Mouse (Mus musculus) hindbrain, embryonic 16.5 days (tissue): ENCODE results near the gene Dexi. TPM values are rescaled to one million over a fixed set of nuclear protein-coding genes. Genes with fewer than 3 reads are reported as not detected.

Experiments used
- ATAC-seq: fragments of 200-750 bp; cut with Nextera tagmentation; 2 replicates; pipeline ENCODE4 v1.8.0; 2017; ENCODE audit warnings: moderate TSS enrichment, moderate library complexity
- H3K27ac ChIP-seq: fragments of 300-500 bp; sonication (generic); 2 replicates; pipeline ENCODE4 v1.5.1; 2014; ENCODE audit warnings: low read depth, mild to moderate bottlenecking, control low read depth, low read length, moderate library complexity
- H3K27me3 ChIP-seq: fragments of 300-500 bp; sonication (generic); replicated peaks from 2 replicates; pipeline ENCODE4 v1.6.1; 2014; ENCODE audit warnings: low read length; ENCODE audit not compliant: control insufficient read depth, insufficient read depth
- H3K36me3 ChIP-seq: fragments of 300-500 bp; sonication (generic); 2 replicates; pipeline ENCODE4 v1.6.1; 2014; ENCODE audit warnings: mild to moderate bottlenecking, low read length, moderate library complexity, mixed read lengths; ENCODE audit not compliant: control insufficient read depth, insufficient read depth
- H3K4me1 ChIP-seq: fragments of 300-500 bp; sonication (generic); 2 replicates; pipeline ENCODE4 v1.6.1; 2014; ENCODE audit warnings: low read depth, low read length; ENCODE audit not compliant: control insufficient read depth, insufficient read depth
- H3K4me2 ChIP-seq: fragments of 300-500 bp; sonication (generic); 2 replicates; pipeline ENCODE4 v1.6.1; 2014; ENCODE audit warnings: mild to moderate bottlenecking, low read length, control low read depth, moderate library complexity
- H3K4me3 ChIP-seq: fragments of 300-500 bp; sonication (generic); 2 replicates; pipeline ENCODE4 v1.5.1; 2014; ENCODE audit warnings: mild to moderate bottlenecking, low read length, control low read depth, moderate library complexity
- H3K9ac ChIP-seq: fragments of 300-500 bp; sonication (generic); 2 replicates; pipeline ENCODE4 v1.6.1; 2014; ENCODE audit warnings: low read depth, mild to moderate bottlenecking, control low read depth, low read length, moderate library complexity
- H3K9me3 ChIP-seq: fragments of 300-500 bp; sonication (generic); 2 replicates; pipeline ENCODE4 v1.6.1; 2014; ENCODE audit warnings: mild to moderate bottlenecking, low read length, moderate library complexity; ENCODE audit not compliant: control insufficient read depth
- WGBS: fragments of 180-500 bp; shearing (Covaris S2); extraction: QIAGEN DNeasy Blood & Tissue Kit; methylation state at CpG from one replicate; pipeline ENCODE4 v1.1.7; 2014; 5-methylcytosine and 5-hydroxymethylcytosine counted together
- polyA plus RNA-seq: library from polyadenylated mRNA; unstranded; fragments of >200 nt; fragmentation: Nextera tagmentation; extraction: Ambion mirVana; gene quantifications from 2 replicates; pipeline ENCODE4 v1.2.1, GENCODE M21; 2015

The Dexi gene
- polyA plus RNA-seq, 1 experiment from 2014 or later, result 8.7 TPM

GRCm38 (mm10) chr16:10570708-10571107 is 27.9 kb upstream of the Dexi start:
- H3K9me3 ChIP-seq, result no peaks in the 10 kb centered on the region
- whole genome bisulfite sequencing, result 76% methylated on average over 1 of the region's 1 CpGs

GRCm38 (mm10) chr16:10569809-10570395 is 27.0 kb upstream of the Dexi start:
- WGBS, result 82% methylated on average over 5 of the region's 5 CpGs

More at GRCm38 (mm10) chr16:10570708-10571107, 27.9 kb upstream of the Dexi start:
- Histone ChIP-seq H3K27ac (no peak overlapping the region), H3K27me3 (no peaks in the 10 kb centered on the region), H3K9ac (no peak overlapping the region), H3K4me3 (no peak overlapping the region), H3K36me3 (peaks cover 20% of the 10 kb centered on the region), H3K4me2 (no peak overlapping the region), H3K4me1 (no peaks in the 10 kb centered on the region)
- ATAC-seq, result no peak

GRCm38 (mm10) chr16:10567153-10567552 is 24.3 kb upstream of the Dexi start:
- H3K36me3 ChIP-seq, result peaks cover 17% of the 10 kb centered on the region
- H3K27ac ChIP-seq, result no peak overlapping the region
- no peaks in the 10 kb centered on the region for H3K4me1 ChIP-seq
- H3K4me2 ChIP-seq, result no peak overlapping the region
- H3K9ac ChIP-seq, result no peak overlapping the region
- no peaks in the 10 kb centered on the region for H3K9me3 ChIP-seq
- WGBS, result 92% methylated on average over 4 of the region's 4 CpGs
- ATAC-seq, result no peak
- H3K4me3 ChIP-seq, result no peak overlapping the region
- no peaks in the 10 kb centered on the region for H3K27me3 ChIP-seq

More at GRCm38 (mm10) chr16:10569809-10570395, 27.0 kb upstream of the Dexi start:
- no peak for ATAC-seq
- no peak overlapping the region for H3K27ac ChIP-seq
- H3K4me1 ChIP-seq, result no peaks in the 10 kb centered on the region
- no peak overlapping the region for H3K4me2 ChIP-seq
- no peaks in the 10 kb centered on the region for H3K27me3 ChIP-seq
- no peak overlapping the region for H3K9ac ChIP-seq
- peaks cover 19% of the 10 kb centered on the region for H3K36me3 ChIP-seq
- no peak overlapping the region for H3K4me3 ChIP-seq
- H3K9me3 ChIP-seq, result no peaks in the 10 kb centered on the region

DNA sequence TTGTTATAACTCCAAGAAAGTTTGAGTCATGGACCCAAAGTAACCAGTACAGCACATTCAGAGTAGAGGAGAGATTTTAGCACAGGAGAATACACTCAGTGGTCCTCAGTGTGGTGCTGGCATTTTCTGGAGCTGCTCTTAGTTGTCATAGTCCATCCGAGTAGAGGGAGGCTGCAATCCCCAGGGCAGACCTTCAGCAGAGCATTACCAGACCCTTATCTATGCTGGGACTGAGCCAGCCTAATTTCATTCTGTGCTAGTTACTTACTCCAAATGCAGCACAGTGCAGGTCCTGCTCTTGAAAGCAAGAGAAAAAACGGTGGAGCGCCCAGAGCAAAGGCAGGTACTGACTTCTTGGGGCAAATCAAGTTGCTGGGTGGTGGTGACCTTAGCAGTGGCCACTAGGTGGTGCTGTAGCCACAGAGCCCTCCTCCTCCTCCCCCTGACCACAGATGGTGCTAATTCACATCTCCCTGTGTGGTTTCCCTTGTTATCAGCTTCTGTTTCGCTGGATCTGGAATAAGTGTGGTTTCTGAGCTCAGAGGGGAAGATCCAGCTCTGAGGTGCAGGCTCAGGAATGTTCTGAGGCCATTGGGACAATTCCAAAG is 22.5 kb upstream of the Dexi start:
- no peak overlapping the region for H3K27ac ChIP-seq
- WGBS, result 57% methylated on average over 4 of the region's 4 CpGs
- no peaks in the 10 kb centered on the region for H3K4me1 ChIP-seq
- H3K4me3 ChIP-seq, result no peak overlapping the region
- no peaks in the 10 kb centered on the region for H3K27me3 ChIP-seq
- H3K9me3 ChIP-seq, result no peaks in the 10 kb centered on the region
- H3K9ac ChIP-seq, result no peak overlapping the region
- H3K36me3 ChIP-seq, result peaks cover 16% of the 10 kb centered on the region
- peak; percentile 82 for ATAC-seq
- no peak overlapping the region for H3K4me2 ChIP-seq

DNA sequence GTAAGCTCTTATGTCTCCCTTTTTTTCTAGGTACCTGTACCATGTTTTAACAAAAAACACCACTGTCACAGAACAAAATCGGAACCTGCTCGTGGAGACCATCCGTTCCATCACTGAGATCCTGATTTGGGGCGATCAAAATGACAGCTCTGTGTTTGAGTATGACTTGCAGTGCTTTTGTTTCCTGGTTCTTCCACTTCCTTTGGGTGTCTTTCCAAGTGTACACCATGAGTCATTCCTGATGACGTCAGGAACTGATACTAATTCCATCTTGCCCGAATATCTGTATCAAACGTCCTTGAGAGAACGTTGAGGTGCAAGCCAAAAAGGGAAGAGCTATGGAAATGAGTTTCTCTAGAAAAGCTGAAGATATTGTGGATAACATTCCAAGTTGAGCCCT is 17.1 kb upstream of the Dexi start:
- no peaks in the 10 kb centered on the region for H3K4me1 ChIP-seq
- no peak overlapping the region for H3K9ac ChIP-seq
- H3K4me2 ChIP-seq, result no peak overlapping the region
- no peak for ATAC-seq
- 91% methylated on average over 8 of the region's 8 CpGs for WGBS
- H3K36me3 ChIP-seq, result peaks cover 21% of the 10 kb centered on the region
- no peak overlapping the region for H3K4me3 ChIP-seq
- H3K27me3 ChIP-seq, result no peaks in the 10 kb centered on the region
- no peaks in the 10 kb centered on the region for H3K9me3 ChIP-seq
- no peak overlapping the region for H3K27ac ChIP-seq

GRCm38 (mm10) chr16:10553858-10554257 is 11.0 kb upstream of the Dexi start:
- Histone ChIP-seq H3K9me3 (no peaks in the 10 kb centered on the region), H3K4me2 (no peak overlapping the region), H3K4me1 (no peaks in the 10 kb centered on the region), H3K4me3 (no peak overlapping the region), H3K36me3 (no peaks in the 10 kb centered on the region), H3K27ac (no peak overlapping the region), H3K9ac (no peak overlapping the region), H3K27me3 (no peaks in the 10 kb centered on the region)
- ATAC-seq, result no peak
- 90% methylated on average over 2 of the region's 2 CpGs for WGBS

GRCm38 (mm10) chr16:10551592-10551991 is 8.7 kb upstream of the Dexi start:
- Histone ChIP-seq H3K4me1 (peaks cover 9% of the 10 kb centered on the region), H3K4me3 (no peak overlapping the region), H3K27ac (no peak overlapping the region), H3K4me2 (no peak overlapping the region), H3K9ac (no peak overlapping the region), H3K36me3 (no peaks in the 10 kb centered on the region), H3K27me3 (no peaks in the 10 kb centered on the region), H3K9me3 (no peaks in the 10 kb centered on the region)
- WGBS, result 86% methylated on average over 4 of the region's 4 CpGs
- no peak for ATAC-seq

DNA sequence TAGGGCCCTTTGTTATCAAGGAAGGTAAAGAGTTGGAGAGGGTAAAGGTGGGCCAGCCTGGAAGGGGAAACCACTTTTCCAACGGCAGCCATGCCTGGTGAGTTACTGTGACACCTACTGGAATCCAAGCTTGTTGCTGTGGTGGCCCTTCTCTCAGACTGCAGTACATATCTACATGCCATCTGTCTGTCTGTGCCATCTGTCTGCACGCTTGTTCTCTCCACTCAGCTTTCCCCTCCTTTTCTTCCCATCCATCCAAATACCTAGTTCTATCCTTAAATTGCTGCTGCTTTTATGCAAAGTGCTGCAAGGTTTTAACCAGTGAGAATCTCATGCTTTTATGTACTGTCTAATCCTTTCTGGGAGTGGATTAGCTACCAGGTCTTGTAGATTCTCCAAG is 6.7 kb upstream of the Dexi start:
- Histone ChIP-seq H3K9ac (no peak overlapping the region), H3K9me3 (no peaks in the 10 kb centered on the region), H3K4me2 (no peak overlapping the region), H3K27ac (no peak overlapping the region), H3K4me3 (no peak overlapping the region), H3K36me3 (no peaks in the 10 kb centered on the region), H3K4me1 (peaks cover 18% of the 10 kb centered on the region), H3K27me3 (no peaks in the 10 kb centered on the region)
- no peak for ATAC-seq
- 76% methylated on average over 2 of the region's 2 CpGs for WGBS

DNA sequence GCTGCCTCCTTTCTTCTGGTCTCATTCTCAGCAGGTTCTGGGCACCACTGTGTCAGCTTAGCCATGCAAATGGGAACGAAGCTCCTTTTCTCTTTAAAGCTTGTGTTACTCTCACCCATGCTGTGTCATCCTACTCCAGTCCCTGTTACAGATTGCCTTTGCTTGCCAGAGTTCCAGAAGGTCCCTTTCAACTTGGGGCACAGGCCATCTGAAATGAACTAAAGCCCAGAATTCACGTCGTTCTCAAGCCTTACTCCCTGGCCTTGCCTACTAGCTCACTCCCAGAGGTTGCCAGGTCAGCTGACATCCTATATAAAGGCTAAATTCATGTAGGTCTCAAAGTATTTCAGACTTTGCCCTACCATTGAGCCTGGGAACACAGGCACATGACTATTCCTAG is 6.1 kb upstream of the Dexi start:
- no peak overlapping the region for H3K9ac ChIP-seq
- no peak overlapping the region for H3K27ac ChIP-seq
- H3K36me3 ChIP-seq, result no peaks in the 10 kb centered on the region
- no peaks in the 10 kb centered on the region for H3K9me3 ChIP-seq
- WGBS, result 68% methylated on average over 3 of the region's 3 CpGs
- peaks cover 18% of the 10 kb centered on the region for H3K4me1 ChIP-seq
- ATAC-seq, result no peak
- H3K4me3 ChIP-seq, result no peak overlapping the region
- no peak overlapping the region for H3K4me2 ChIP-seq
- H3K27me3 ChIP-seq, result no peaks in the 10 kb centered on the region
